Mouse (Mus musculus) lung, embryonic 14.5 days (tissue): Measurements from ENCODE around the gene Gm5458. TPM values are rescaled to one million over a fixed set of nuclear protein-coding genes. Genes with fewer than 3 reads are reported as not detected.
A peak's percentile ranks its signal among the peaks of the same experiment; 100 is the strongest.
"Not testable (repeated sequence)": the region's sequence is repeated elsewhere in the genome, so short reads cannot be mapped to it uniquely, and the experiment has no call there.

Source experiments
- ATAC-seq: fragments of 200-750 bp; cut with Nextera tagmentation; 2 replicates; pipeline ENCODE4 v1.8.0; 2017; ENCODE audit warnings: mild to moderate bottlenecking, moderate TSS enrichment, moderate library complexity; ENCODE audit not compliant: insufficient read depth
- DNase-seq: peaks from one replicate; pipeline ENCODE4 v3.0.0-alpha.2; 2015
- H3K27ac ChIP-seq: fragments of 300-500 bp; sonication (generic); 2 replicates; pipeline ENCODE4 v1.5.1; 2014; ENCODE audit warnings: low read depth, mild to moderate bottlenecking, moderate library complexity
- H3K27me3 ChIP-seq: fragments of 300-500 bp; sonication (generic); 2 replicates; pipeline ENCODE4 v1.6.1; 2014; ENCODE audit warnings: low read length, control low read depth; ENCODE audit not compliant: insufficient read depth
- H3K36me3 ChIP-seq: fragments of 300-500 bp; sonication (generic); 2 replicates; pipeline ENCODE4 v1.6.1; 2014; ENCODE audit warnings: control low read depth; ENCODE audit not compliant: insufficient read depth
- H3K4me1 ChIP-seq: fragments of 300-500 bp; sonication (generic); 2 replicates; pipeline ENCODE4 v1.6.1; 2014; ENCODE audit warnings: antibody characterized with exemption, control low read depth; ENCODE audit not compliant: insufficient read depth
- H3K4me2 ChIP-seq: fragments of 300-500 bp; sonication (generic); 2 replicates; pipeline ENCODE4 v1.6.1; 2014; ENCODE audit warnings: mild to moderate bottlenecking
- H3K4me3 ChIP-seq: fragments of 300-500 bp; sonication (generic); 2 replicates; pipeline ENCODE4 v1.5.1; 2014; ENCODE audit warnings: low read depth, low read length
- H3K9ac ChIP-seq: fragments of 300-500 bp; sonication (generic); 2 replicates; pipeline ENCODE4 v1.6.1; 2014
- H3K9me3 ChIP-seq: fragments of 300-500 bp; sonication (generic); 2 replicates; pipeline ENCODE4 v1.6.1; 2016; ENCODE audit warnings: low read depth, low read length, control low read depth
- CTCF ChIP-seq: IDR thresholded peaks from 2 replicates; pipeline ENCODE4 v1.5.1; 2016; ENCODE audit warnings: antibody characterized with exemption, low read depth
- WGBS: fragments of 180-500 bp; shearing (Covaris S2); extraction: QIAGEN DNeasy Blood & Tissue Kit; methylation state at CpG from one replicate; pipeline ENCODE4 v1.1.7; 2014; 5-methylcytosine and 5-hydroxymethylcytosine counted together
- polyA plus RNA-seq: library from polyadenylated mRNA; unstranded; fragments of >200 nt; fragmentation: Nextera tagmentation; extraction: Ambion mirVana; gene quantifications from 2 replicates; pipeline ENCODE4 v1.2.1, GENCODE M21; 2014

The Gm5458 gene
- polyA plus RNA-seq, result not detected in 2 replicates

DNA sequence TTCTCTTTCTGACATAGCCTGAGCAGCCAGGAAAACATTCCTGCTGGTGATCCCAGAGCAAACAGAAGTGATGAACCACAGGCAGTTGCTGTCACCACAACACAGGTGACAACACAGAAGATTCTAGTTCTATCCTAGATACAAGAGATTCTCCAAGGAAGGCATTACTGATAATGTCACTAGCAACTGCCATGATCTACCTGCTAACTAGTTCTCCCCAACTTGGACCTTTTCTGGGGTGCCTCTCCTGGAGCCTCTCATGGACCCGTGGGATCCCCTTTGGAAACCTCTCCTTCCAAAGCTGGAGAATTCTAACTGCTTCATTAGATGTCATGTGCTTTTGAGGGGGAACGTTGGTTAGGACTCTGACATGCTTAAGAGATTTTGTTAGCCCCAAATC lies at the start of gene Gm5458:
Gene Gm5458, minus strand, starts transcription at position 101 of the 400 bp plus-strand sequence.
- not testable (repeated sequence) for H3K9ac ChIP-seq, H3K27ac ChIP-seq, H3K4me3 ChIP-seq, ATAC-seq, H3K4me2 ChIP-seq, H3K9me3 ChIP-seq, DNase-seq, H3K36me3 ChIP-seq, H3K27me3 ChIP-seq, H3K4me1 ChIP-seq
- WGBS, result 70% methylated on average over 1 of the region's 2 CpGs

DNA sequence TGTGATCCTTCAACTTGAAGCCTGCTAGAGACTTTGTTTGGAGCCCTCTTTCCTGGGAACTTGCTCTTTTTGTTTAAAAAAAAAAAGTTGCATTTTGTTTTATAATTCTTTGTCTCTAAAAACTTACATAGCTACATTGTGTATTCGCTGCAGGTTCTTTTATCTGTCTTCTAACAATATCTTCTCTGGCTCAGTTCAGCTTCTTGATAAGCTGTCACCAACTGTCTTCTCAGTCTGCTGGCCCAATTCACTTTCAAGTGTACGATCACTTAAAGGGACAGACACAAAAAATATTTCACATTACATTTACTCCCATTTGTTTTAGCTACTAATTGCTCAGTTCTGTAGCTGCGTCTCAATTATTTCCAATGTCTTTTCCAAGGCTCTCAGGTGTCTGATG lies 43.9 kb upstream of the Gm5458 start:
- Histone ChIP-seq H3K4me1 (no peaks in the 10 kb centered on the region), H3K4me3 (no peak overlapping the region), H3K9ac (no peak overlapping the region), H3K9me3 (no peaks in the 10 kb centered on the region), H3K36me3 (no peaks in the 10 kb centered on the region), H3K27ac (no peak overlapping the region), H3K4me2 (no peak overlapping the region), H3K27me3 (no peaks in the 10 kb centered on the region)
- ATAC-seq (no peak), DNase-seq (no peak)
- no peak for TF ChIP-seq CTCF
- WGBS, result 77% methylated on average over 3 of the region's 3 CpGs

DNA sequence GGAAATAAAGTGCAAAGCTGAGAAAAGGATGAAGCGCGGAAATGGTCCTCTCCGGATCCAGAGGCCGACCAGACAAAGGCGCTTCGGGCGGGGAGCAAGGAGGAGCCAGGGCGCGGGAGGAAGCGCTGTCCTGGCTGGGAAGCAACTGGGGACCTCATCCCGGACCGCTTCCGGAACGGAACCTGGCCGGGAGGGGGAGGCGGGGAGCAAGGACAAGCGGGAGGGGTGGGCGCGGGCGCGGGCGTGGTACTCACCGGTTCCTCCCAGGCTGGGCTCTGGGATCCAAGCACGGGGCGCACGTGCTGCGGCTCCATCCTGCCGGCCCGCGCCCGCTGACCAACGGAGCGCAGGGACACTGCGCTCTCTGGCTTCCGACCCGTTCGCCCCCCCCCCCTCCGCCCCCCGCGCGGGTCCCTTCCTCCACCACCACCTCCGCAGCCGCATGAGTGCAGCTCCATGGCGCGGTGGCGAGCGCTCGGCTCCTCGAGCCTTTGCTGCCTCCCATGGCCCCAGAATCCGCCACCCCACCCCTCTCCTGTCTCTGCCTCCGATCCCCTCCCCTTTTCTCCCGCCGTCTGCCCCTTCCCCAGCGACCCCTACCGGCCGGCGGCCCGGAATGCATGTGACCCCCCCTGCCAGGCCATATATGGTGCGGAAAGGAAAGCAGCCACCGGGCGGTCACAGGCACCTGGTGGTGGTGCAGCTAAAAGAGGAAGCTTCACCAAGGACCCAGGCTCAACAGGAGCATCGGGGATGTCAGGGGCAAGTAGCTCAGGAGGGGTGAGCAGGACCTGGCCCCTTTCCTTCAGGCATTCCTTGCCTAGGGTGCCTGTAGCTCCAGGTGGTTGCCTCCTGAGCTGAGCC lies 17.3 kb downstream of the Gm5458 start, which contains the start of gene Gm2237:
Gene Gm2237, minus strand, starts transcription at position 332 of the 864 bp plus-strand sequence.
- H3K4me2 ChIP-seq, result peak within 1 kb of the TSS; percentile 44; the same call in 1 of the 2 replicates
- peak; percentile 19 for DNase-seq
- ATAC-seq, H3K27me3 ChIP-seq, H3K27ac ChIP-seq, H3K9me3 ChIP-seq, H3K4me1 ChIP-seq, H3K36me3 ChIP-seq: not testable (repeated sequence)
- WGBS, result 0% methylated on average over 26 of the region's 62 CpGs
- H3K9ac ChIP-seq, result peak within 1 kb of the TSS; percentile 48
- TF ChIP-seq CTCF, result peak; percentile 6; the same call in 1 of the 2 replicates
- H3K4me3 ChIP-seq, result peak within 1 kb of the TSS; percentile 40

DNA sequence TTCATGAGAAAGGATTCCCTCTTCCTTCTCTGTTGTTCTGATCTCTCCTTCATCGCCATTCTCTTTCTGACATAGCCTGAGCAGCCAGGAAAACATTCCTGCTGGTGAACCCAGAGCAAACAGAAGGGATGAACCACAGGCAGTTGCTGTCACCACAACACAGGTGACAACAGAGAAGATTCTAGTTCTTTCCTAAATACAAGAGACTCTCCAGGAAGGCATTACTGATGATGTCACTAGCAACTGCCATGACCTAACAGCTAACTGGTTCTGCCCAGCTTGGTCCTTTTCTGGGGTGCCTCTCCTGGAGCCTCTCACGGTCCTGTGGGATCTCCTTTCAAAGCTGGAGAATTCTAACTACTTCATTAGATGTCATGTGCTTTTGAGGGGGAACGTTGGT lies 52.5 kb downstream of the Gm5458 start, which contains the start of gene Gm2244:
Gene Gm2244, minus strand, starts transcription at position 101 of the 400 bp plus-strand sequence.
- H3K27ac ChIP-seq, H3K4me2 ChIP-seq, DNase-seq, H3K9me3 ChIP-seq, H3K36me3 ChIP-seq, H3K9ac ChIP-seq, H3K4me1 ChIP-seq, H3K27me3 ChIP-seq, ATAC-seq, H3K4me3 ChIP-seq: not testable (repeated sequence)
- 91% methylated on average over 1 of the region's 3 CpGs for WGBS

Other genes starting within 250 kb of the Gm5458 start
- gene Gm21738, start 183.7 kb downstream of the Gm5458 start, polyA plus RNA-seq, result 0.45 TPM in 1 of 2 replicates, not detected in the other
- not detected in 2 replicates for gene Gm2244, start 52.6 kb downstream of the Gm5458 start, polyA plus RNA-seq
- 3.0 and 3.2 TPM in 2 replicates for gene Gm2237, start 17.4 kb downstream of the Gm5458 start, polyA plus RNA-seq
- gene Nid2, start 148.7 kb upstream of the Gm5458 start, polyA plus RNA-seq, result 111 and 117 TPM in 2 replicates
- 230 TPM in 2 replicates for gene Rtraf, start 221.2 kb upstream of the Gm5458 start, polyA plus RNA-seq